Mouse (Mus musculus): ENCODE results near the gene Ankrd50. TPM values are rescaled to one million over a fixed set of nuclear protein-coding genes. Genes with fewer than 3 reads are reported as not detected.

The Ankrd50 gene
- 0.04 and 0.06 TPM in 2 replicates for polyA plus RNA-seq (2012)

GRCm38 (mm10) chr3:38484191-38485106, at the start of gene Ankrd50:
Gene Ankrd50, minus strand, starts transcription at chr3:38484844.
- no peaks in the 10 kb centered on the region for H3K9me3 ChIP-seq (ENCODE audit: control insufficient read depth, low read length)

DNA sequence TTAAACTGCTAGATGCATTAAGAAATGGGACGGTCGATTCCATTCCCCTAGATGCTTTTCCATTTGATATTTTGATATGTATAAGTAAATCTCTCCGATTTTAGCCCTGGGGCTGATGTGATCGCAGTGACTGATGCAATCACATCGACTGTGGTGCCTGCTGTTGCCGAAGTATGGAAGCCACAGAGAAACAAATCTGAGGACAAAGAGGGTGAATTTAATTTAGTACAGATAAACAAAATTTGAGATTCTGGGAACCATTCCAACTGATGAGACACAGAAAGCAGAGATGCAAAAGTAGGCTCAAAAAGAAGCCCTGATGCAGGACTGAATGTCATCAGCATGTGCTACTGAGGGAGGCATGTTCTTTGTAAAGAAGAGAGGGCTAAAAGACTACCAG, 49.6 kb upstream of the Ankrd50 start:
- TF ChIP-seq GATA1 (IDR thresholded peaks at IDR 0.05; ENCODE audit: low read length) (no peak), TAL1 (IDR thresholded peaks at IDR 0.05; ENCODE audit: low read length) (no peak)
- Histone ChIP-seq H3K4me3 (replicated peaks) (no peak overlapping the region), H3K9me3 (ENCODE audit: control insufficient read depth, low read length) (no peaks in the 10 kb centered on the region), H3K4me1 (ENCODE audit: control insufficient read depth) (no peaks in the 10 kb centered on the region), H3K36me3 (ENCODE audit: control insufficient read depth) (no peaks in the 10 kb centered on the region), H3K27me3 (ENCODE audit: control insufficient read depth) (no peaks in the 10 kb centered on the region)

More at GRCm38 (mm10) chr3:38484191-38485106, at the start of gene Ankrd50:
- Histone ChIP-seq H3K4me3 (replicated peaks) (peak within 1 kb of the TSS; percentile 77), H3K36me3 (ENCODE audit: control insufficient read depth) (no peaks in the 10 kb centered on the region), H3K4me1 (ENCODE audit: control insufficient read depth) (peaks cover 19% of the 10 kb centered on the region), H3K27me3 (ENCODE audit: control insufficient read depth) (peaks cover 4% of the 10 kb centered on the region; the same call in 1 of the 2 replicates)
- TF ChIP-seq TAL1 (IDR thresholded peaks at IDR 0.05; ENCODE audit: low read length) (no peak), GATA1 (IDR thresholded peaks at IDR 0.05; ENCODE audit: low read length) (no peak)

GRCm38 (mm10) chr3:38520426-38520825, 35.8 kb upstream of the Ankrd50 start:
- Histone ChIP-seq H3K4me1 (ENCODE audit: control insufficient read depth) (no peaks in the 10 kb centered on the region), H3K4me3 (replicated peaks) (no peak overlapping the region), H3K36me3 (ENCODE audit: control insufficient read depth) (no peaks in the 10 kb centered on the region), H3K27me3 (ENCODE audit: control insufficient read depth) (no peaks in the 10 kb centered on the region), H3K9me3 (ENCODE audit: control insufficient read depth, low read length) (no peaks in the 10 kb centered on the region)
- TF ChIP-seq TAL1 (IDR thresholded peaks at IDR 0.05; ENCODE audit: low read length) = no peak
- no peak for TF ChIP-seq GATA1 (IDR thresholded peaks at IDR 0.05; ENCODE audit: low read length)

DNA sequence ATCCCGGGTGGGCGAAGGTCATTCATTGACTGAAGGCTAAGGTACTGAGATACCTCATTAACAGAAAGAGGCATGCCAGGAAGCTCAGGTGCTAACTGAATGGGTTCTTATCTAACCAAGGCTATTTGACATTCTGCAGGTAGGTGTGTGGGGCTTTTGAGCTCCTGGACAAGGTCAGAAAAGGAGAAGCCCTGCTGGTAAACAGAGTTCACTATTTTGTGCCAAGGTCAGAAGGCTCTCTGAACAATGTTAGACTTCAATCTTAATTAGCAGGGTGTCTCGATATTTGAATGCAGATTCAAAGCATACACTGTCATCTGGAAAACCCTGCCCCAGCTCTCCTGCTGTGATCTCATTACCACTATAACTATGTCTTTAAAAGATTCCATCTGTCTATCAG, 35.3 kb upstream of the Ankrd50 start:
- Histone ChIP-seq H3K4me1 (ENCODE audit: control insufficient read depth) (no peaks in the 10 kb centered on the region), H3K36me3 (ENCODE audit: control insufficient read depth) (no peaks in the 10 kb centered on the region), H3K4me3 (replicated peaks) (no peak overlapping the region), H3K9me3 (ENCODE audit: control insufficient read depth, low read length) (no peaks in the 10 kb centered on the region), H3K27me3 (ENCODE audit: control insufficient read depth) (no peaks in the 10 kb centered on the region)
- TF ChIP-seq TAL1 (IDR thresholded peaks at IDR 0.05; ENCODE audit: low read length) (no peak), GATA1 (IDR thresholded peaks at IDR 0.05; ENCODE audit: low read length) (no peak)

- no peak for TF ChIP-seq TAL1 (IDR thresholded peaks at IDR 0.05; ENCODE audit: low read length)
- TF ChIP-seq GATA1 (IDR thresholded peaks at IDR 0.05; ENCODE audit: low read length) = no peak
Observed at GRCm38 (mm10) chr3:38503606-38504005, 19.0 kb upstream of the Ankrd50 start.

GRCm38 (mm10) chr3:38502156-38502555, 17.5 kb upstream of the Ankrd50 start:
- H3K36me3 ChIP-seq (ENCODE audit: control insufficient read depth) = no peaks in the 10 kb centered on the region
- no peaks in the 10 kb centered on the region for H3K27me3 ChIP-seq (ENCODE audit: control insufficient read depth)
- no peak for TF ChIP-seq TAL1 (IDR thresholded peaks at IDR 0.05; ENCODE audit: low read length)
- no peak for TF ChIP-seq GATA1 (IDR thresholded peaks at IDR 0.05; ENCODE audit: low read length)
- no peaks in the 10 kb centered on the region for H3K9me3 ChIP-seq (ENCODE audit: control insufficient read depth, low read length)
- H3K4me3 ChIP-seq (replicated peaks) = no peak overlapping the region
- no peaks in the 10 kb centered on the region for H3K4me1 ChIP-seq (ENCODE audit: control insufficient read depth)

More at GRCm38 (mm10) chr3:38503606-38504005, 19.0 kb upstream of the Ankrd50 start:
- no peaks in the 10 kb centered on the region for H3K9me3 ChIP-seq (ENCODE audit: control insufficient read depth, low read length)
- H3K4me3 ChIP-seq (replicated peaks) = no peak overlapping the region
- no peaks in the 10 kb centered on the region for H3K27me3 ChIP-seq (ENCODE audit: control insufficient read depth)
- no peaks in the 10 kb centered on the region for H3K36me3 ChIP-seq (ENCODE audit: control insufficient read depth)
- H3K4me1 ChIP-seq (ENCODE audit: control insufficient read depth) = no peaks in the 10 kb centered on the region

DNA sequence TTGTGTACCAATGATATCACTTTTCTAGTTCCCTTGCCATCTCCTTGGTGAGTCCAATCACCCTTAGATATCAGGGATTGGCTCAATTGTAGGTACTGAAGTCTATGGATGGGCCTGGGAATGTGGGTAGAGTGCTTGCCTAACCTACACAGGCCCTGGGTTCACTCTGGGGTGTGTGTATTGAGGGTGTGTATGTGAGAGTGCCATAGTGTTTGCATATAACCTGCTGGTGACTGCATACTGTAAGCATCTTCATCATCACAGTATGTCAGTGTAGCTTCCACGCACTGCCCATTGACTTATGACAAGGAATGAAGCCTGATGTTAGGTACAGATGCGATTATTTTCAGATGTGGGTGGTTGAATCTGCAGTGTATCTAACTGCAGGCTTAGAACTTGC, 17.1 kb upstream of the Ankrd50 start:
- no peak for TF ChIP-seq TAL1 (IDR thresholded peaks at IDR 0.05; ENCODE audit: low read length)
- no peak for TF ChIP-seq GATA1 (IDR thresholded peaks at IDR 0.05; ENCODE audit: low read length)
- H3K4me3 ChIP-seq (replicated peaks) = no peak overlapping the region
- no peaks in the 10 kb centered on the region for H3K4me1 ChIP-seq (ENCODE audit: control insufficient read depth)
- H3K36me3 ChIP-seq (ENCODE audit: control insufficient read depth) = no peaks in the 10 kb centered on the region
- H3K27me3 ChIP-seq (ENCODE audit: control insufficient read depth) = no peaks in the 10 kb centered on the region
- H3K9me3 ChIP-seq (ENCODE audit: control insufficient read depth, low read length) = no peaks in the 10 kb centered on the region

DNA sequence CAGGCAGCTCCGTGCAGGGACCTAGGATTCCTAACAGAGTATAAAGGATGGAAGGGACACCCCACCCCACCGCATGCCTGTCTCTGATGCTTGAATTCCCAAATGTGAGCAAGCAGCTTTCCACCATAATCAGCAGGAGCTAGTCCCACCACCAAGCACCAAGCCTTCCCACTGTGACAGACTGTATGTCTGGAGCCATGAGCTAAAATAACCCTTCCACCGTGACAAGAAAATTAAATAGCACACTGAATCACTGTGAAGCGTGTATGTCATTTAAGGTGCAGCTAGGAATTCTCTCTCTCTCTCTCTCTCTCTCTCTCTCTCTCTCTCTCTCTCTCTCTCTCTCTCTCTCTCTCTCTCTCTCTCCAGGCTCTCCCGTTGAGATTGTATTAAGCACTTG, 16.7 kb upstream of the Ankrd50 start:
- Histone ChIP-seq H3K27me3 (ENCODE audit: control insufficient read depth) (no peaks in the 10 kb centered on the region), H3K36me3 (ENCODE audit: control insufficient read depth) (no peaks in the 10 kb centered on the region), H3K9me3 (ENCODE audit: control insufficient read depth, low read length) (no peaks in the 10 kb centered on the region), H3K4me3 (replicated peaks) (no peak overlapping the region), H3K4me1 (ENCODE audit: control insufficient read depth) (no peaks in the 10 kb centered on the region)
- TF ChIP-seq TAL1 (IDR thresholded peaks at IDR 0.05; ENCODE audit: low read length) (no peak), GATA1 (IDR thresholded peaks at IDR 0.05; ENCODE audit: low read length) (no peak)

GRCm38 (mm10) chr3:38498561-38498960, 13.9 kb upstream of the Ankrd50 start:
- H3K4me1 ChIP-seq (ENCODE audit: control insufficient read depth) = no peaks in the 10 kb centered on the region
- H3K27me3 ChIP-seq (ENCODE audit: control insufficient read depth) = no peaks in the 10 kb centered on the region
- H3K36me3 ChIP-seq (ENCODE audit: control insufficient read depth) = no peaks in the 10 kb centered on the region
- H3K4me3 ChIP-seq (replicated peaks) = no peak overlapping the region
- H3K9me3 ChIP-seq (ENCODE audit: control insufficient read depth, low read length) = no peaks in the 10 kb centered on the region
- TF ChIP-seq GATA1 (IDR thresholded peaks at IDR 0.05; ENCODE audit: low read length) (no peak), TAL1 (IDR thresholded peaks at IDR 0.05; ENCODE audit: low read length) (no peak)

All from erythroblast, embryonic 14.5 days (primary cell).